Mouse (Mus musculus) testis, adult 2 months (tissue): Measurements from ENCODE around the gene Grk1. TPM values are rescaled to one million over a fixed set of nuclear protein-coding genes. Genes with fewer than 3 reads are reported as not detected.

ENCODE experiments used
- H3K27ac ChIP-seq: fragments of 200-500 bp; 2 replicates; pipeline ENCODE4 v1.5.1; 2012; ENCODE audit warnings: low read depth, low read length; ENCODE audit not compliant: control insufficient read depth, insufficient read depth
- H3K27me3 ChIP-seq: fragments of 200-500 bp; 2 replicates; pipeline ENCODE4 v1.6.1; 2012; ENCODE audit warnings: mild to moderate bottlenecking, low read length, moderate library complexity; ENCODE audit not compliant: control insufficient read depth, insufficient read depth
- H3K36me3 ChIP-seq: fragments of 200-500 bp; 2 replicates; pipeline ENCODE4 v1.6.1; 2012; ENCODE audit warnings: mild to moderate bottlenecking, low read length; ENCODE audit not compliant: control insufficient read depth, insufficient read depth
- H3K4me1 ChIP-seq: fragments of 200-500 bp; 2 replicates; pipeline ENCODE4 v1.6.1; 2012; ENCODE audit warnings: low read length; ENCODE audit not compliant: control insufficient read depth, insufficient read depth
- H3K4me3 ChIP-seq: fragments of 200-500 bp; 2 replicates; pipeline ENCODE4 v1.5.1; 2012; ENCODE audit warnings: low read depth, mild to moderate bottlenecking, low read length, moderate library complexity, mixed read lengths; ENCODE audit not compliant: control insufficient read depth
- CTCF ChIP-seq: fragments of 200-500 bp; IDR thresholded peaks from 2 replicates; pipeline ENCODE4 v1.5.1; 2012; ENCODE audit warnings: low read depth, mild to moderate bottlenecking, inconsistent platforms, low read length, moderate library complexity; ENCODE audit not compliant: control insufficient read depth, insufficient read depth, insufficient replicate concordance
- POLR2A ChIP-seq: fragments of 200-500 bp; IDR thresholded peaks from 2 replicates; pipeline ENCODE4 v1.6.1; 2012; ENCODE audit warnings: low read depth, mild to moderate bottlenecking, inconsistent platforms, low read length, moderate library complexity; ENCODE audit not compliant: control insufficient read depth
- polyA plus RNA-seq: library from polyadenylated mRNA; depleted of rRNA; stranded (reverse); fragments of >200 nt; gene quantifications from 2 replicates; pipeline ENCODE4 v1.2.3, GENCODE M21; 2012

Gene Grk1
- polyA plus RNA-seq, 1 experiment: 0.04 TPM

- Histone ChIP-seq H3K4me3 (no peak overlapping the region), H3K27ac (no peak overlapping the region), H3K27me3 (no peaks in the 10 kb centered on the region), H3K4me1 (no peaks in the 10 kb centered on the region), H3K36me3 (no peaks in the 10 kb centered on the region)
- TF ChIP-seq POLR2A (no peak), CTCF (no peak)
Measured at GRCm38 (mm10) chr8:13382999-13383398, 21.9 kb upstream of the Grk1 start.

GRCm38 (mm10) chr8:13386366-13386765, 18.5 kb upstream of the Grk1 start:
- Histone ChIP-seq H3K4me3 (no peak overlapping the region), H3K36me3 (no peaks in the 10 kb centered on the region), H3K4me1 (no peaks in the 10 kb centered on the region), H3K27me3 (no peaks in the 10 kb centered on the region), H3K27ac (no peak overlapping the region)
- no peak for TF ChIP-seq CTCF
- no peak for TF ChIP-seq POLR2A

DNA sequence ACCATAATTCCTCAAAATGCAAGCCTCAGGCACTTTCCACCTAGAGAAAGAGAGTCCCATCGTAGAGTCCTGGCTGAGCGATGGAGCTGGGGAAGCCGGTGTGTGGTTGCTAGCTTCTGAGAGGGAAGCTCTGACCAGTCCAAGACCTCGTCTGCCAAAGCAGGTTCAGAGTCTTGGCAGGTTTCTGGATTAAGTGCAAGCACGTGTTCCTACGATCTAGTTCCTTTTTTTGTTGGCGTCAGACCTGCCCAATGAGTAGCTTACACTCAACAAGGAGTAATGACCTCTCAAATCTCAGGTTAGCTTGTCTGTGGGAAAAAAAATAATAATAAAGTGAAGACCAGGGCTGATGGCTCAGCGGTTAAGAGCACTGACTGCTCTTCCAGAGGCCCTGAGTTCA, 17.2 kb upstream of the Grk1 start:
- H3K4me3 ChIP-seq: no peak overlapping the region
- H3K4me1 ChIP-seq: no peaks in the 10 kb centered on the region
- H3K36me3 ChIP-seq: no peaks in the 10 kb centered on the region
- H3K27ac ChIP-seq: no peak overlapping the region
- TF ChIP-seq CTCF (no peak), POLR2A (no peak)
- H3K27me3 ChIP-seq: no peaks in the 10 kb centered on the region

DNA sequence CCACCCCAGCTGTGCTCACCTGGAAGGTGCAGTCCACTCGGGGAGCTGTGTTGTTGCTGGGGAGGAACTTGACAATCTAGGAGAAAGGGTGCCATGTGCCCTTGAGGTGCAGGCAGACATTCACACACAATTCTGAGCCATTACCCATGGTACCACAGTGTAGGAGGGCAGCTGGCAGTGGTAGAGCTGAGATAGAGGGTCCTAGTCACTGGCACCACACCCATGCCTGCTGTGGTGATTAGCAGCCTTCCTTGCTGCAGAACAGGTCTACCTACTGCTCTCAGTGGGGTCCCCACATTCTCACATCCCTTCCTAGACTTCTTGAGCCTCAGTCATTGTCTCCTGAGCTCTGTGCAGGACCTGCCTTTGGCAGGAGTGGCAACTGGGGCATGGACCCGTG, 16.1 kb upstream of the Grk1 start:
- Histone ChIP-seq H3K4me1 (no peaks in the 10 kb centered on the region), H3K27me3 (no peaks in the 10 kb centered on the region), H3K4me3 (no peak overlapping the region), H3K27ac (no peak overlapping the region), H3K36me3 (no peaks in the 10 kb centered on the region)
- no peak for TF ChIP-seq POLR2A
- no peak for TF ChIP-seq CTCF

DNA sequence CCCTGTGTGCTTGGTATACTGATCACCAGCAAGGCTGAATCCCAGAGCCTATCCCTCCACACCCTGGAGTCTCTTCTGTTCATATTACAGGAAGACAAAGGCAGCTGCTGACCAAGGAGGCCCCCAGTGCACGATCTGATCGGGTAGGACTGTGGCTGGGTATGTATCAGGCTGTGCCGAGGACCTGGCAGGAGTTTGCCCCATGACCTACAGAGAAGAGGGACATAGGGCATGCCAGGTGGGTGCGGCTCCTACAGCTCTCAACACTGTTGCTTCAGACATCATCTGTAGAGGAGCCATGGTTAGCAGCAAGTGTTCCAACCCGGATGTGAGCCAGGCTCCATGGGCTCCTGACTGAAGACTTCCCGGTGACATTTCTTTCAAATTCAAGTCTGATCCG, 11.0 kb upstream of the Grk1 start:
- TF ChIP-seq CTCF (no peak), POLR2A (no peak)
- Histone ChIP-seq H3K4me1 (no peaks in the 10 kb centered on the region), H3K27ac (no peak overlapping the region), H3K27me3 (no peaks in the 10 kb centered on the region), H3K36me3 (no peaks in the 10 kb centered on the region), H3K4me3 (no peak overlapping the region)

DNA sequence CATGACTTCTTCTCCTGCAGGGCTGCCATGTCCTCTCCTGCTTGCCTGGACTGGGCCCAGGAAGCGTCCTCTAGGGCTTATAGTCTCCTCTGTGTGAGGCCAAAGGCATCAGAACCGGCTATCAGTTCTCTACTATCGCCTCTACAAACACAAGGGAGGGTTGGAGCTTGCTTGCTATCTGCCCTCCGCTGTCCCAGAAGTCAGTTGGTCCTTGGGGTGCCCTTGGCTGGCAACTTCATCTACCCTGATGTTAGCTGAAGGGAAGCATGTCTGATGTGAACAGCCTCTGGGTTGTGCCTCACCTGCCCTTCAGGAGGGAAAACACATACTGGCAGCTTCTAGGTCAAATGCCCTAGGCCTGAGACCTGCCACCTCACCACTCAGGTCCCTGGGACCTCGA, 8.2 kb upstream of the Grk1 start, which contains the start of gene Atp4b:
TSS of gene Atp4b (minus strand) at position 101 of the 400 bp plus-strand sequence.
- no peaks in the 10 kb centered on the region for H3K36me3 ChIP-seq
- no peak for TF ChIP-seq CTCF
- TF ChIP-seq POLR2A: no peak
- H3K4me3 ChIP-seq: no peak within 1 kb of the TSS
- no peaks in the 10 kb centered on the region for H3K4me1 ChIP-seq
- no peak within 1 kb of the TSS for H3K27ac ChIP-seq
- H3K27me3 ChIP-seq: no peaks in the 10 kb centered on the region

DNA sequence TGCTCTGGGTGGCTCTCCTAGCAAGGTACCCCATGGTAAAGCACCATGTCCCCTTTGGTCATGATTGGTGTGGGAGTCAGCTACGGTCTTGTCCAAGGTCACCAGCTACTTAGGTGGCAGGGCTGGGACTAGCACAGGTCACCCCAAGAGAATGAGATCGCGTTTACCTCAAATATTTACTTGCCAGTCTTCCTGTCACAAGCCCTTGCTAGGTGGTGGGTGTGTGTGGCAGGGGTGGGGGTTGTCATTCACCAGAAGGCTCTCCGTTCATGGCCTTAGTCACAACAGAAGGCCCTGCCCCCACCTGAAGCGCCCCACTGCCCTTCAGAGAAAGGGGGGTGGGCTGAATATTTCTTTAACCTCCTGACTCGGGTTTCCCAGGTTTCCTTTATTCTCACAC, 1.4 kb upstream of the Grk1 start:
- no peaks in the 10 kb centered on the region for H3K36me3 ChIP-seq
- no peaks in the 10 kb centered on the region for H3K4me1 ChIP-seq
- no peak overlapping the region for H3K27ac ChIP-seq

DNA sequence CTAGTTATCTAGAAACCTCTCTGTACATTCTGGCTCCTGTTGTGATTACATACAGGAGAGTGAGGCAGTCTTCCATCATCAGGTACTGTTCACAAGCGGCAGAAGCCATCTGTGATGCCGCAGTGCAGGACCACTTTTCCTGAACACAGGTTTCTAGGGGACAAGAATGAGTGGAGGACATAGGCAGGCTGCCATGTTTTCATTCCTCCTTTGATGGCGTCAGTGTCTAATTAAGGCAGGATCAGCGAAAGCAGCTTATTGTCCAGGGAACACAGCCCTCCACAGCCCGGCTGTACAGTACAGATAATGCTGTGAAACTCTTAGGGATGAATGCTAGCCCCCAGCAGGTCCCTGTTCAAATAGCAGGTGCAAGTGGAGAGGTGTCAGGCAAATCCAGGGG, 1.1 kb downstream of the Grk1 start:
- no peaks in the 10 kb centered on the region for H3K27me3 ChIP-seq
- no peak overlapping the region for H3K4me3 ChIP-seq
- H3K27ac ChIP-seq: no peak overlapping the region
- H3K36me3 ChIP-seq: no peaks in the 10 kb centered on the region
- no peak for TF ChIP-seq CTCF
- no peak for TF ChIP-seq POLR2A
- H3K4me1 ChIP-seq: no peaks in the 10 kb centered on the region

More for the DNA sequence above, 1.4 kb upstream of the Grk1 start:
- TF ChIP-seq POLR2A (no peak), CTCF (no peak)
- Histone ChIP-seq H3K4me3 (no peak overlapping the region), H3K27me3 (no peaks in the 10 kb centered on the region)
